Mouse (Mus musculus) kidney, embryonic 16.5 days (tissue): ENCODE measurements around the gene Sptan1. TPM values are rescaled to one million over a fixed set of nuclear protein-coding genes. Genes with fewer than 3 reads are reported as not detected.
A peak's percentile ranks its signal among the peaks of the same experiment; 100 is the strongest.

Source experiments
- ATAC-seq: fragments of 200-750 bp; cut with Nextera tagmentation; 2 replicates; pipeline ENCODE4 v1.8.0; 2017; ENCODE audit warnings: moderate TSS enrichment; ENCODE audit not compliant: low FRiP score, low TSS enrichment
- H3K27ac ChIP-seq: fragments of 300-500 bp; sonication (generic); 2 replicates; pipeline ENCODE4 v1.5.1; 2014; ENCODE audit warnings: low read length
- H3K27me3 ChIP-seq: fragments of 300-500 bp; sonication (generic); 2 replicates; pipeline ENCODE4 v1.6.1; 2014; ENCODE audit warnings: low read length, control low read depth, mixed read lengths; ENCODE audit not compliant: insufficient read depth
- H3K36me3 ChIP-seq: fragments of 300-500 bp; sonication (generic); 2 replicates; pipeline ENCODE4 v1.6.1; 2014; ENCODE audit warnings: low read length, control low read depth, mixed read lengths; ENCODE audit not compliant: insufficient read depth
- H3K4me1 ChIP-seq: fragments of 300-500 bp; sonication (generic); 2 replicates; pipeline ENCODE4 v1.6.1; 2014; ENCODE audit warnings: low read length, control low read depth, mixed read lengths; ENCODE audit not compliant: insufficient read depth
- H3K4me2 ChIP-seq: fragments of 300-500 bp; sonication (generic); replicated peaks from 2 replicates; pipeline ENCODE4 v1.6.1; 2014; ENCODE audit warnings: low read depth, low read length
- H3K4me3 ChIP-seq: fragments of 300-500 bp; sonication (generic); 2 replicates; pipeline ENCODE4 v1.5.1; 2014; ENCODE audit warnings: mild to moderate bottlenecking, low read length
- H3K9ac ChIP-seq: fragments of 300-500 bp; sonication (generic); replicated peaks from 2 replicates; pipeline ENCODE4 v1.6.1; 2014; ENCODE audit warnings: low read length
- H3K9me3 ChIP-seq: fragments of 300-500 bp; sonication (generic); 2 replicates; pipeline ENCODE4 v1.6.1; 2016; ENCODE audit warnings: low read length, control low read depth
- WGBS: fragments of 180-500 bp; shearing (Covaris S2); extraction: QIAGEN DNeasy Blood & Tissue Kit; methylation state at CpG from one replicate; pipeline ENCODE4 v1.1.7; 2014; 5-methylcytosine and 5-hydroxymethylcytosine counted together
- polyA plus RNA-seq: library from polyadenylated mRNA; unstranded; fragments of >200 nt; fragmentation: Nextera tagmentation; extraction: Ambion mirVana; gene quantifications from 2 replicates; pipeline ENCODE4 v1.2.1, GENCODE M21; 2015

Gene Sptan1
- polyA plus RNA-seq, 1 experiment from 2014 or later: 102 TPM

DNA sequence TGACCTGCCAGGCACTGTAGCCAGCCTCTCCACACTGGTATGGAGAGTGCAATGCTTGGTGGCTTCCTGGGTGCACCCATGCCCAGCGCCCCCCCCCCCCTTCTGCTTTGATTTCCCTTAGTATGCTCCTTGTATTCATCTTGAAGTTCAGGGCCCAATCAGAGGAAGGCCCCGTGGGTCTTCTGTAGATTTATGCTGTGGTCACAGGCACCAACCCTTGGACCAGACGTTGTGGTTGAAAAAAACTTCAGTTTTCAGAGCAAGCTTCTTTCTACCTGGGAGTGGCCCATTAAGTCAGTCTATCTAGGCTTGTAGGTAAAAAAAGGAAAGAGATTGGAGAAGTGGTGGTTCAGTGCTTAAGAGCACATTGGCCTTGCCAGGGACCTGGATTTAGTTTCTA is 98.4 kb downstream of the Sptan1 start:
- Histone ChIP-seq H3K36me3 (peaks cover 6% of the 10 kb centered on the region; the same call in 1 of the 2 replicates), H3K27ac (peak overlapping the region; percentile 94), H3K27me3 (no peaks in the 10 kb centered on the region), H3K4me1 (peaks cover 39% of the 10 kb centered on the region), H3K4me2 (peak overlapping the region; percentile 80), H3K9me3 (no peaks in the 10 kb centered on the region), H3K9ac (peak overlapping the region; percentile 77), H3K4me3 (peak overlapping the region; percentile 59)
- 10% methylated on average over 2 of the region's 3 CpGs for WGBS
- no peak for ATAC-seq

DNA sequence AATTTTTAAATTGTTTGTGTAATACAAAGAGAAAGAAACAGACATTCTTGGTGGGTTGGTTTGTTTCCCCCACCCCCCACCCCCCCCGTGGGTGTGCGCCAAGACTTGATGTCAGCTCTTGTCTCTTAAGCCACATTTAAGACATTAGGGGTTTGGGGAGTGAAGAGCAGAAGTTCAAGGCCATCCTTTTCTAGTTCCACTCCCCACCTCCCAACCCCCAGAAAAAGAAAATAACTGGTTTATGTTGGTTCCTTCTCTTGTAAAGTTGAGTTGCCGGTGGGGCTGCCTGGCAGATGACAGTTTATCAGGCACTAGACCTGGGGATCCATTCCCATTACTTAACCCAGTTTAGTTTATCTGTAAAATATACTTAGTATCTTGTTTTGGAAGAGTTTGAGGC is 98.9 kb downstream of the Sptan1 start:
- Histone ChIP-seq H3K27me3 (no peaks in the 10 kb centered on the region), H3K4me3 (peak overlapping the region; percentile 59), H3K36me3 (peaks cover 11% of the 10 kb centered on the region; the same call in 1 of the 2 replicates), H3K9me3 (no peaks in the 10 kb centered on the region), H3K9ac (peak overlapping the region; percentile 77), H3K4me2 (peak overlapping the region; percentile 80), H3K4me1 (peaks cover 39% of the 10 kb centered on the region), H3K27ac (no peak overlapping the region)
- ATAC-seq: no peak
- WGBS: 43% methylated on average over 3 of the region's 3 CpGs

DNA sequence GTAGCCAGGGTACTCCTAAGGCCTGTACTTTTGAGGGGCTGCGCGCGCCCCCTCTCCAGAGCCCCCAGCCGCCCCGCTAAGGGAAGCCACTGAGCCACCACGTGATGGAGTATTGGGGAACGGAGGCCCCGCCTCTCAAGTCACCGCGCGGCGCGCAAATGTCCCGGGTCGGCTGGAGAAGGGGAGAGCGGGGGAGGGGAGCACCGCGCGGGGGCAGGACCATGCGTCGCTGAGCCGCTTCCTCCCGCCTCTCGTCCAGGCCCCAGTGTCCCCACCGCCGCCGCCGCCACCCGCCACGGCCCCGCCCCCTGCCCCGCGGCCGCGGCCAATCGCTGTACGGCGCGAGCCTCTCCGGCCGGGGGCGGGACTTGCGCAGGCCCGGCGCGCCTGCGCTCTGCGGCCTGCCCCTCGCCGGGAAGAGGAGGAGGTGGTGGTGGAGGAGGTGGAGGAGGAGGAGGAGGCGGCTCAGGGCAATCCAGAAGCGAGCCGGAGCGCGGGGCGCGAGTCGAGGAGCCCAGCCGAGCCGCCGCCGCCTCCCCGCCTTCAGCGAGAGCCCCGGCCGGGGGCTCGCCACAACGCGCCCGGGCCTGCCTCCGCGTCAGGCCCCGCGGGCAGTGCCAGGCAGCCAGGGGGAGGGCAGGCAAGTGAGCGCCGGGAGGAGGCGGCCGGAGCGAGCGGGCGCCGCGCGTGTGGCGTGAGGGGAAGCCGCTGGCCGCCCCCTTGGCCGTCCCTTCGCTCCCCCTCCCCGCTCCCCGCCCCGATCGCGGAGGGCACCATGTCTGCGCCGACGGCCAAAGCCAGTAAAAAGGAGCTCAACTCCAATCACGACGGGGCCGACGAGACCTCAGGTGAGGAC is 100.9 kb downstream of the Sptan1 start:
- WGBS: 0% methylated on average over 38 of the region's 101 CpGs
- H3K9ac ChIP-seq: peak overlapping the region; percentile 100
- peaks cover 24% of the 10 kb centered on the region for H3K36me3 ChIP-seq
- no peaks in the 10 kb centered on the region for H3K27me3 ChIP-seq
- peaks cover 36% of the 10 kb centered on the region for H3K4me1 ChIP-seq
- peak overlapping the region; percentile 99 for H3K4me3 ChIP-seq
- peak; percentile 95 for ATAC-seq
- H3K4me2 ChIP-seq: peak overlapping the region; percentile 78
- H3K9me3 ChIP-seq: no peaks in the 10 kb centered on the region
- peak overlapping the region; percentile 99 for H3K27ac ChIP-seq

DNA sequence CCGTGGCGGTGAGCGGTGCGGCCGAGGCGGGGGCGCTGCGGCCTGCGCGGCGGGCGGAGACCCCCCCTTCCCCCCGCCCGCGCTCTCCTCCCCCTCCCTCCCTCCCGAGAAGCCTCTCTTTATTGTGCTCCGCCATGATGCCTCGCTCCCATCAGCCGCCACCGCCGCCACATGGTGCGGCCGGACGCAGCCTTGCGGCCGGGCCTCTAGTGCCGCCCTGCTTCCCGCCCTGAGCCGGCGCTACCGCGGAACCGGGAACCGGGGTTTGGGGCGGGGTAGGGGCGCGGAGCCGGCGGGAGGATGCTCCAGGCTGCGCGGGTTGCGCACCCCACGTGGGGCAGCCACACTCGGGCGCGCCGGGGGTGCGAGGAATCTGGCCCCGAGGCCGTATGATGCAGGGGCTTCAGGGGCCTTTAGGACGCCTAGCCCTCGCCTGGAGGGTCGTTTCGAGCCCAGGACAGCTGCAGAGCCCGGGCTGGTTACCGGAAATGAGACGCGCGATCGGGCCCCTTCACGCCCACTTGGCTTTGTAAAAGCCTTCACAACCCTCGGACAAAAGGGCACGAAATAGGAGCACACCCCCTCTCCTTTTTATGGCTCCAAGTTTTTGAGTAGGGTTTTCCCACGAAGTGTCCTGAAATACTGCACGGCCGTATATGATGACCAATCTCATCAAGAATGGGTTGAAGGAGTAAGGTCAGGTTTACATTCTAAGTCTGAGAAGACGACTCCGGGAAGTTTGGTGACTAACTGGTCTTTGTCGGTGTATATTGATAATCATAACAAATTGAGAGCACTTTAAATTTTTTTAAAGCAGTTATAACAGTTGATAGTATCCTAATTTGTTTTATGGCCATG is 101.9 kb downstream of the Sptan1 start:
- no peaks in the 10 kb centered on the region for H3K9me3 ChIP-seq
- H3K4me1 ChIP-seq: peaks cover 36% of the 10 kb centered on the region
- peak; percentile 2; the same call in 1 of the 2 replicates for ATAC-seq
- H3K27me3 ChIP-seq: no peaks in the 10 kb centered on the region
- peak overlapping the region; percentile 78 for H3K4me2 ChIP-seq
- WGBS: under 1% methylated on average over 45 of the region's 69 CpGs
- H3K36me3 ChIP-seq: peaks cover 27% of the 10 kb centered on the region
- peak overlapping the region; percentile 99 for H3K27ac ChIP-seq
- peak overlapping the region; percentile 100 for H3K9ac ChIP-seq
- H3K4me3 ChIP-seq: peak overlapping the region; percentile 99

DNA sequence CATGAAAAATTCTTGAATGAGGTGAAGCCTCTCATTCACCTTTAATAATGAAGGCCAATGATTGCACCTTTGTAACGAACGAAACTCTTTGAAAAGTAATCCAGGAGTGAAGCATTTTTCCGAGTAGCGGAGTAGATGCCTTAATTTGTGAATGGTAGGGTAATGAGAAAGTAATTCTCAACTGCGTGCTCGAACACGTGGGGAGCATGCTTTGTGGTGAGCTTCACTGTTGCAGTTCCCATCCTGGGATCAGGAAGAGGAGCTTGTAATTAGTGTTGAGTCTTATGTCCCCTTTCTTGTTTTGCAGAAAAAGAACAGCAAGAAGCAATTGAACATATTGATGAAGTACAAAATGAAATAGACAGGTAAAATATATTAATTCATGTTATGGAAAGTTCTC is 102.6 kb downstream of the Sptan1 start:
- H3K4me1 ChIP-seq: peaks cover 35% of the 10 kb centered on the region
- no peaks in the 10 kb centered on the region for H3K27me3 ChIP-seq
- no peak for ATAC-seq
- no peak overlapping the region for H3K27ac ChIP-seq
- H3K9ac ChIP-seq: peak overlapping the region; percentile 100
- H3K9me3 ChIP-seq: no peaks in the 10 kb centered on the region
- WGBS: 10% methylated on average over 7 of the region's 7 CpGs
- H3K4me2 ChIP-seq: peak overlapping the region; percentile 78
- peaks cover 33% of the 10 kb centered on the region for H3K36me3 ChIP-seq
- H3K4me3 ChIP-seq: peak overlapping the region; percentile 99

DNA sequence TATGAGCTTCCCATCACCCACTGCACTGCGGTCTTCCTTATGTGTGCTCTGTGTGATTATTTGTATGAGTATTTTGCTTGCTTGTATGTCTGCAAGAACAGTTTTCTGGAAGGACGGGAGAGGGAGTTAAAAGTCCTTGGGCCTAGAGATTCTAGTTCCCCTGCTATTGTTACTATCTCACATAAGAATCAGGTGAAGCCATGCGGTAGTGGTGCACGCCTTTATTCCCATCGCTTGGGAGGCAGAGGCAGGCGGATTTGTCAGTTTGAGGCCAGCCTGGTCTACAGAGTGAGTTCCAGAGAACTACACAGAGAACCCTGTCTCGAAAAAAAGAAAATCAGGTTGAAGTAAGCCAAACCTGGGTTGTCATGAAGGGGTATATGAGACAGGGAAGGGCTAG is 107.5 kb downstream of the Sptan1 start:
- no peak for ATAC-seq
- 81% methylated on average over 7 of the region's 7 CpGs for WGBS
- H3K9me3 ChIP-seq: no peaks in the 10 kb centered on the region

DNA sequence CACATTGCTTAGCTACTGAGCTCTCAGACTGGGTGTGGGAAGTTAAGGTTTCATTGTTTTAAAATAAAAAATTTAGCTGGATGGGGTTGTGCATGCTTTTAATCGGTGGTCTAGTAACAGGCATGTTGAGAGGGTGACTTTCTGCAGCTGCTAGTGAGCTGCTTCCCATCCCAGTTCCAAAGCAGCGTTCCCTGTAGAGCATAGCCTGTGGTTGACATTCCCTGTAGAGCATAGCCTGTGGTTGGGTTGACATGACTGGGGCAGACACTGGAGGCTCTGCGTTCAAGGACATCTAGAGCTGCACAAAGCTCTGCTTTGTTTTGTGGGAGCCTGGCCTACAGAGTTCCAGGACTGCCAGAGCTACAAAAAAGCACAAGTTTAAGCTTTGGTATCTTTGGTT is 107.9 kb downstream of the Sptan1 start:
- Histone ChIP-seq H3K27me3 (no peaks in the 10 kb centered on the region), H3K9ac (no peak overlapping the region), H3K27ac (no peak overlapping the region), H3K36me3 (peaks cover 41% of the 10 kb centered on the region), H3K4me1 (peaks cover 11% of the 10 kb centered on the region), H3K9me3 (no peaks in the 10 kb centered on the region), H3K4me3 (no peak overlapping the region), H3K4me2 (no peak overlapping the region)
- WGBS: 83% methylated on average over 3 of the region's 3 CpGs
- no peak for ATAC-seq

More for the DNA sequence above, 107.5 kb downstream of the Sptan1 start:
- no peak overlapping the region for H3K4me3 ChIP-seq
- no peak overlapping the region for H3K9ac ChIP-seq
- H3K27ac ChIP-seq: no peak overlapping the region
- H3K27me3 ChIP-seq: no peaks in the 10 kb centered on the region
- H3K4me1 ChIP-seq: peaks cover 12% of the 10 kb centered on the region
- H3K36me3 ChIP-seq: peaks cover 42% of the 10 kb centered on the region
- no peak overlapping the region for H3K4me2 ChIP-seq

DNA sequence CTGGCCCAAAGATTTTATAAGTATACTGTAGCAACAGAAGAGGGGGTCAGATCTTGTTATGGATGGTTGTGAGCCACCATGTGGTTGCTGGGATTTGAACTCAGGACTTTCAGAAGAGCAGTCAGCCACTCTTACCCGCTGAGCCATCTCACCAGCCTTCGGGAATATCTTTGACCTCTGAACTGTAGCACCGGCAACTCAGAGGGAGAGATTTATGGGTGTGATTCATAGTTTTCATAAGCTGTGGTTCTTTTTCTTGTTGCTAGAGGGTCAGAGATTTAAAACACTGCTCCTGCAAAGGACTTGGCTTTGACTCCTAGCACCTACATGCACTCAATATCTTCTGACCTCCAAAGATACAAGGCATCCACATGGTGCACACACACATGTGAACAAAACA is 110.3 kb downstream of the Sptan1 start:
- peaks cover 14% of the 10 kb centered on the region for H3K4me1 ChIP-seq
- no peaks in the 10 kb centered on the region for H3K27me3 ChIP-seq
- no peak overlapping the region for H3K9ac ChIP-seq
- H3K4me2 ChIP-seq: no peak overlapping the region
- no peaks in the 10 kb centered on the region for H3K9me3 ChIP-seq
- peaks cover 20% of the 10 kb centered on the region for H3K36me3 ChIP-seq
- no peak for ATAC-seq
- no peak overlapping the region for H3K27ac ChIP-seq
- WGBS: 39% methylated on average over 3 of the region's 3 CpGs
- H3K4me3 ChIP-seq: no peak overlapping the region

DNA sequence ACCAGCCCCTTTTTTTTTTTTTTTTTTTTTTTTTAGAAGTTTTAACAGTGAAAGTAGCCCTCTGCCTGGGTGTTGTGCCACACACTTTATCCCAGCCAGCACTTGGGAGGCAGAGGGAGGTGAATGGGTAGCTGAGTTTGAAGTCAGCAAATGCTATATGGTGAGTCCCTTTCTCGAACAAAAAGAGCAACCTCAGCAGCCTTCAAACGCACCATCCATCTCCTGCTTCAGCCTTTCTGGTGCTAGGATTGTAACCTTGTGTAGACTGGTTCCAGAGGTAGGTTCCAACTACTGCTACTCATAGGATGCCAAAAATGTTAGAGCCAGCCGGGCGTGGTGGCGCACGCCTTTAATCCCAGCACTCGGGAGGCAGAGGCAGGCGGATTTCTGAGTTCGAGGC is 111.1 kb downstream of the Sptan1 start:
- Histone ChIP-seq H3K4me2 (no peak overlapping the region), H3K4me1 (peaks cover 14% of the 10 kb centered on the region), H3K9ac (no peak overlapping the region), H3K27ac (no peak overlapping the region), H3K4me3 (no peak overlapping the region), H3K9me3 (no peaks in the 10 kb centered on the region), H3K27me3 (no peaks in the 10 kb centered on the region), H3K36me3 (peaks cover 18% of the 10 kb centered on the region)
- WGBS: 91% methylated on average over 8 of the region's 9 CpGs
- no peak for ATAC-seq
